Mouse (Mus musculus): ENCODE data around the gene Olfr813.

GRCm38 (mm10) chr10:129845994-129846393, 9.2 kb upstream of the Olfr813 start, which contains the start of gene Olfr812:
- TF ChIP-seq CTCF (conservative IDR thresholded peaks at IDR 0.05 in 1 of 2, IDR thresholded peaks at IDR 0.05 in 1 of 2; ENCODE audit: low read depth in 2 of 2, low read length in 2 of 2) (no peak), POLR2AphosphoS2 (IDR thresholded peaks at IDR 0.05; ENCODE audit: low read depth, low read length) (no peak), EP300 (IDR thresholded peaks at IDR 0.05; ENCODE audit: low read length) (no peak), SIN3A (IDR thresholded peaks at IDR 0.05; ENCODE audit: low read length) (no peak), POLR2A (IDR thresholded peaks at IDR 0.05; ENCODE audit: low read depth, low read length) (no peak), TCF12 (IDR thresholded peaks at IDR 0.05; ENCODE audit: low read depth, low read length) (no peak), CHD2 (IDR thresholded peaks at IDR 0.05; ENCODE audit: low read length) (no peak), MXI1 (IDR thresholded peaks at IDR 0.05; ENCODE audit: low read depth, low read length) (no peak), JUND (conservative IDR thresholded peaks at IDR 0.05; ENCODE audit: low read depth, low read length) (no peak), ZC3H11A (IDR thresholded peaks at IDR 0.05; ENCODE audit: low read depth, low read length) (no peak), RCOR1 (conservative IDR thresholded peaks at IDR 0.05; ENCODE audit: low read depth, low read length) (no peak), ZMIZ1 (IDR thresholded peaks at IDR 0.05; ENCODE audit: low read depth, low read length) (no peak), SMC3 (IDR thresholded peaks at IDR 0.05; ENCODE audit: low read depth, low read length) (no peak)

Measured in CH12.LX (cell line).